Mouse (Mus musculus) neural tube, embryonic 13.5 days (tissue): ENCODE measurements at regions not wholly inside any gene's neighbourhood (a gene's known extent, or its start where the extent isn't known, plus 50 kb on each side); places are given as distances from the start of the nearest gene placed in this dataset.

Experiments
- ATAC-seq: fragments of 200-750 bp; cut with Nextera tagmentation; 2 replicates; pipeline ENCODE4 v1.8.0; 2017; ENCODE audit warnings: low read depth, mild to moderate bottlenecking, moderate TSS enrichment, moderate library complexity
- H3K27ac ChIP-seq: fragments of 300-500 bp; sonication (generic); replicated peaks from 2 replicates; pipeline ENCODE4 v1.5.1; 2015; ENCODE audit warnings: moderate library complexity, mild to moderate bottlenecking, inconsistent platforms
- H3K27me3 ChIP-seq: fragments of 300-500 bp; sonication (generic); 2 replicates; pipeline ENCODE4 v1.6.1; 2015; ENCODE audit warnings: mild to moderate bottlenecking, inconsistent platforms
- H3K36me3 ChIP-seq: fragments of 300-500 bp; sonication (generic); 2 replicates; pipeline ENCODE4 v1.6.1; 2015; ENCODE audit warnings: mild to moderate bottlenecking, inconsistent platforms
- H3K4me1 ChIP-seq: fragments of 300-500 bp; sonication (generic); replicated peaks from 2 replicates; pipeline ENCODE4 v1.6.1; 2015; ENCODE audit warnings: inconsistent platforms
- H3K4me2 ChIP-seq: fragments of 300-500 bp; sonication (generic); 2 replicates; pipeline ENCODE4 v1.6.1; 2015; ENCODE audit warnings: inconsistent platforms, mild to moderate bottlenecking, moderate library complexity
- H3K4me3 ChIP-seq: fragments of 300-500 bp; sonication (generic); 2 replicates; pipeline ENCODE4 v1.5.1; 2015; ENCODE audit warnings: mild to moderate bottlenecking, inconsistent platforms
- H3K9ac ChIP-seq: fragments of 300-500 bp; sonication (generic); 2 replicates; pipeline ENCODE4 v1.6.1; 2015; ENCODE audit warnings: moderate library complexity, mild to moderate bottlenecking, inconsistent platforms
- H3K9me3 ChIP-seq: fragments of 300-500 bp; sonication (generic); 2 replicates; pipeline ENCODE4 v1.6.1; 2016; ENCODE audit warnings: inconsistent platforms
- WGBS: fragments of 180-500 bp; shearing (Covaris S2); methylation state at CpG from one replicate; pipeline ENCODE4 v1.1.7; 2015; 5-methylcytosine and 5-hydroxymethylcytosine counted together

DNA sequence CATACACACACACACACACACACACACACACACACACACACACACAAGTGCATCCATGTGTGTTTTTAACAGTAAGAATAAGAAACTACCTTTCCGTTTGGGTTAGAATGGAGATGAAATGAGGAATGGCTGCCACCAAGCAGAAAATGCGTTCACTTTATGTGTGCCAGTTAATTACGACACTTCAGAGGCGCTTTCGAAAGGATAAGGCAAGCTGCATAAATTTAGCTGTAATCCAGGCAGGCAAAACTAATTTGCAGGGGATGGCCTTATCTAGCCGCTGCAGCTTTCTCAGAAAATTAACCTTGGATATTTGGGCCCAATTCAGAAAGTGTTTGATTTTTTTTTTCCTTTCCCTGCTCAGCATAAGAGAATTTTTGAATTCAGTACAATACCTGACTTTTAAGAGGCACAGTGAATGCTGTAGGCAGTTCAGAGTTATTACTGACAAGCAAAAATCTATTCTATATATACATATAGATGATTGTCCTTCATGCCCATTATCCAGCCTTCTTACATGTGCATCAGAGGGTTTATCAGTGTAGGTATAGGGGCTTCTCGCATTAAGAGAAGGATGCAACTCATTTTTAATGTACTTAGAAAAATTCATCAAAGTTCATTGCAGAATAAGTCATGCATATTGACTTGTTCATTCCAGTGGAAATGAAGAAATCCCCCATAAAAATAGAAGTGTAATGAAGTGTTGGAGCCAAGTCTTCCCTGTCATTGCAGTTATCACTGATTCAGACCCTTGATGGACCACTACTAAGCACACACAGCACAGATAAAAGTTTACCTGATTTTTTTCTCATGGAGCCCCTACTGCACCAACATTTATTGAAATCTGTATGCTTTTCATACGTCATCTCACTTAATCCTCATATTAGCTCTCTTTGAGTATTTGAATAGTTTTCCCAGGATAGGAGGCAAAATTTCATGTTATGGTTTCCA, 372.1 kb downstream of the Ndufa4 start:
- Histone ChIP-seq H3K27me3 (no peaks in the 10 kb centered on the region), H3K36me3 (no peaks in the 10 kb centered on the region), H3K4me3 (no peak overlapping the region), H3K4me1 (no peaks in the 10 kb centered on the region), H3K9ac (no peak overlapping the region), H3K4me2 (no peak overlapping the region), H3K9me3 (no peaks in the 10 kb centered on the region), H3K27ac (no peak overlapping the region)
- ATAC-seq, result no peak
- 58% methylated on average over 8 of the region's 8 CpGs for WGBS

- Histone ChIP-seq H3K4me3 (no peak overlapping the region), H3K27me3 (no peaks in the 10 kb centered on the region), H3K9me3 (no peaks in the 10 kb centered on the region), H3K4me1 (no peaks in the 10 kb centered on the region), H3K4me2 (no peak overlapping the region), H3K27ac (no peak overlapping the region), H3K9ac (no peak overlapping the region), H3K36me3 (no peaks in the 10 kb centered on the region)
- ATAC-seq, result no peak
- 87% methylated on average over 2 of the region's 2 CpGs for WGBS
Measured at GRCm38 (mm10) chr6:11503136-11503535, 404.2 kb downstream of the Ndufa4 start.

DNA sequence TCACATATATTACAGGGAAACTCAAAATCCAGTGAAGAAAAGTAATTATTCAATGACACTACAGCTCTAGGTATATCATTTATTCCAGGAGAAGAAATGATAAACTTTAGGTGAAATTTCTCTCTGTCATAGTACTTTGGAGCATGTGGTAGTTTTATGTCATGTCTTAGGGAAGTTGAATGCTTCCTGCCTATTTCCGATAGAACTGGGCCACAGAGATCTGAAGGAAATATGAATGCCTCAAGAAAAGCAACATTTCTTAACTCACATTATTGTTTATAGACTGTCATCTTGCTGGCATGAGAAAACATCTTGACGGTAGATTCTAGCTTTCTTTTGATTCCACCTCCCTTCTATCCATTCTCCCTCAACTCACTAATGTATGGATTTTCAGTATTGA, 412.9 kb downstream of the Ndufa4 start:
- H3K9me3 ChIP-seq, result no peaks in the 10 kb centered on the region
- no peak overlapping the region for H3K4me2 ChIP-seq
- no peaks in the 10 kb centered on the region for H3K36me3 ChIP-seq
- H3K27me3 ChIP-seq, result no peaks in the 10 kb centered on the region
- no peak overlapping the region for H3K4me3 ChIP-seq
- no peak overlapping the region for H3K9ac ChIP-seq
- ATAC-seq, result no peak
- WGBS, result 86% methylated on average over 2 of the region's 2 CpGs
- H3K4me1 ChIP-seq, result no peaks in the 10 kb centered on the region
- no peak overlapping the region for H3K27ac ChIP-seq

- Histone ChIP-seq H3K4me2 (no peak overlapping the region), H3K9me3 (no peaks in the 10 kb centered on the region), H3K4me3 (no peak overlapping the region), H3K36me3 (no peaks in the 10 kb centered on the region), H3K27me3 (no peaks in the 10 kb centered on the region), H3K9ac (no peak overlapping the region), H3K4me1 (no peaks in the 10 kb centered on the region), H3K27ac (no peak overlapping the region)
- 60% methylated on average over 2 of the region's 2 CpGs for WGBS
- no peak for ATAC-seq
Measured at GRCm38 (mm10) chr6:11476950-11477349, 430.3 kb downstream of the Ndufa4 start.
